Comparison of ENCODE assay signal across 9 mouse cellular contexts in the genomic region with DNA sequence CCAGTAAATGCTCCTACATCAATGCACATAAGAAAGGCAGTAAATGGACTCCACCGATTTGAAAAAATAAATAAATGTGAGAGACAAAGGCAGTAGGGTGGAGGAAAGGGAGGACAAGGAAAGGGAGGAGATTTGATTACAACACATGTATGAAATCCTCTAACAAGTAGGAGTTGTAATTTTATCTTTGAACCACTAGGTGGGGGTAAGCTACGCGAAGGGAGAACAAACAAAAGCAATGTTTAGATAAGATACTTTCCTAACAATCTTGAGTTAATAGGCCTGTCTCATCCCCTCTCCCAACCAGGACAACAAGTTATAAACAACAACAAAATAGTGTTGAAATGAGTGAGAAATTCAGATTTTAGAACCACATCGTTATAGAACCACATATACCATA. TPM values are rescaled to one million over a fixed set of nuclear protein-coding genes. Genes with fewer than 3 reads are reported as not detected.
DNase-seq lines count a peak whose midpoint lies in the region; ATAC-seq and TF ChIP-seq lines count a peak whose summit lies in the region.
"Had no signal": no experiment of that assay in that cellular context is flagged by ENCODE, and none has a peak within 500 bp of the region (broad histone marks: within the 10 kb centered on the region; RNA-seq: fewer than 3 reads in every experiment).

No protein-coding gene starts in this region.

- no peaks in the 10 kb centered on the region for H3K36me3 ChIP-seq in heart, postnatal 0 days (replicated peaks; ENCODE audit: control insufficient read depth, insufficient read depth, low read length)
- H3K36me3 ChIP-seq in forebrain, postnatal 0 days (ENCODE audit: insufficient read depth) = no peaks in the 10 kb centered on the region
- H3K36me3 ChIP-seq: heart, embryonic 13.5 days had no signal

- ATAC-seq in heart, postnatal 0 days (ENCODE audit: insufficient read depth, low read depth) = no peak
- no peak for ATAC-seq in Patski
- ATAC-seq in forebrain, postnatal 0 days = peak; percentile 55

- no peak overlapping the region for H3K27ac ChIP-seq in heart, postnatal 0 days (ENCODE audit: low read depth)
- H3K27ac ChIP-seq in forebrain, postnatal 0 days (ENCODE audit: low read depth, low read length) = no peak overlapping the region
- H3K27ac ChIP-seq: heart, embryonic 13.5 days had no signal

- no peak overlapping the region for H3K4me3 ChIP-seq in heart, postnatal 0 days (ENCODE audit: low read depth, low read length)
- H3K4me3 ChIP-seq in forebrain, postnatal 0 days (ENCODE audit: low read depth, low read length) = no peak overlapping the region
- H3K4me3 ChIP-seq: heart, embryonic 13.5 days had no signal

- H3K4me1 ChIP-seq in heart, postnatal 0 days (ENCODE audit: control insufficient read depth, insufficient read depth) = no peaks in the 10 kb centered on the region
- no peaks in the 10 kb centered on the region for H3K4me1 ChIP-seq in forebrain, postnatal 0 days (ENCODE audit: insufficient read depth)
- H3K4me1 ChIP-seq: heart, embryonic 13.5 days had no signal

- no peaks in the 10 kb centered on the region for H3K9me3 ChIP-seq in heart, postnatal 0 days (replicated peaks; ENCODE audit: control insufficient read depth, low read length)
- no peaks in the 10 kb centered on the region for H3K9me3 ChIP-seq in forebrain, postnatal 0 days (ENCODE audit: low read length)
- H3K9me3 ChIP-seq: heart, embryonic 13.5 days had no signal

- no peak overlapping the region for H3K9ac ChIP-seq in heart, postnatal 0 days (replicated peaks; ENCODE audit: low read depth, low read length)
- no peak overlapping the region for H3K9ac ChIP-seq in forebrain, postnatal 0 days
- H3K9ac ChIP-seq: heart, embryonic 13.5 days had no signal

- no peak overlapping the region for H3K4me2 ChIP-seq in heart, postnatal 0 days (ENCODE audit: low read depth, low read length)
- H3K4me2 ChIP-seq in forebrain, postnatal 0 days (ENCODE audit: low read depth) = no peak overlapping the region
- H3K4me2 ChIP-seq: heart, embryonic 13.5 days had no signal

- DNase-seq in heart, postnatal 0 days (ENCODE audit: low spot score) = peak; percentile 35
- DNase-seq in heart, adult 18-20 months = no peak
- DNase-seq in 416B (ENCODE audit: low read depth) (peak; percentile 72), Patski (ENCODE audit: low read depth, low spot score) (no peak)
- DNase-seq in forebrain, postnatal 0 days = peak; percentile 40
- no peak for DNase-seq in adrenal gland, adult 18-20 months (ENCODE audit: low spot score in 2 of 2)
- no peak for DNase-seq in adrenal gland, postnatal 4 days (ENCODE audit: low spot score in 2 of 2)
- DNase-seq in spleen, adult 12 weeks (ENCODE audit: low spot score) = no peak

- POLR2A ChIA-PET in Patski (lab: Charles Lee) = no interaction called here

- 13% methylated on average over 4 of the region's 4 CpGs for WGBS in heart, postnatal 0 days
- 16% methylated on average over 4 of the region's 4 CpGs for WGBS in forebrain, postnatal 0 days

- CTCF ChIA-PET in Patski (lab: Charles Lee) = no interaction called here

- no peaks in the 10 kb centered on the region for H3K27me3 ChIP-seq in heart, postnatal 0 days (ENCODE audit: control insufficient read depth, insufficient read depth, low read length)
- H3K27me3 ChIP-seq in Patski = peaks cover 7% of the 10 kb centered on the region
- H3K27me3 ChIP-seq in forebrain, postnatal 0 days (ENCODE audit: insufficient read depth, low read length) = no peaks in the 10 kb centered on the region
- H3K27me3 ChIP-seq: heart, embryonic 13.5 days had no signal

- peak; percentile 63 for TF ChIP-seq CTCF in heart, postnatal 0 days (IDR thresholded peaks at IDR 0.05; ENCODE audit: low read depth)
- TF ChIP-seq CTCF in Patski (IDR thresholded peaks at IDR 0.05) = peak; percentile 46
- peak; percentile 79 for TF ChIP-seq CTCF in forebrain, postnatal 0 days (IDR thresholded peaks at IDR 0.05; ENCODE audit: low read depth)

- no peak for TF ChIP-seq EP300 in heart, postnatal 0 days (IDR thresholded peaks at IDR 0.05; ENCODE audit: low read depth)

- in situ Hi-C loops in Patski (cut with MboI; ENCODE audit: low pct_unique_long_range_greater_than_20kb) = no loop called here

RNA-seq across cellular contexts. Expression of gene Soga3, which starts 36.7 kb away (rescaled TPM):
- total RNA-seq in heart, postnatal 0 days (2014; rRNA removed; ENCODE audit: low replicate concordance) = 2.9 TPM in 1 of 2 replicates, not detected in the other
- polyA plus RNA-seq in heart, postnatal 0 days (2015; fragmentation: Nextera tagmentation; extraction: Ambion mirVana) = 0.07 TPM in 2 replicates
- not detected for total RNA-seq in heart, adult 18-20 months (2021)
- polyA plus RNA-seq in Patski (2021) = 0.96 TPM
- total RNA-seq in forebrain, postnatal 0 days (2014; rRNA removed) = 176 and 180 TPM in 2 replicates
- polyA plus RNA-seq in forebrain, postnatal 0 days (2015; fragmentation: Nextera tagmentation; extraction: Ambion mirVana) = 73.3 and 129 TPM in 2 replicates
- 1 to 10 TPM; 9.5 to 9.7 TPM for total RNA-seq in adrenal gland, adult 18-20 months (2021)
- 10 to 100 TPM; 11.4 to 13.5 TPM for total RNA-seq in adrenal gland, postnatal 4 days (2021)

Comparison
In these comparisons a context has a peak if more than half of its experiments do, and no peak if none do; other contexts are left out.
1. DNase-seq: peak in heart, postnatal 0 days (single experiment), 416B (single experiment) and forebrain, postnatal 0 days (single experiment); none in heart, adult 18-20 months (0 of 2), Patski (single experiment), adrenal gland, adult 18-20 months (0 of 2), adrenal gland, postnatal 4 days (0 of 2) and spleen, adult 12 weeks (single experiment).
2. RNA of gene Soga3, which starts 36.7 kb away (total RNA-seq): 176 to 180 TPM in forebrain, postnatal 0 days; 11.4 to 13.5 TPM in adrenal gland, postnatal 4 days, 9.5 to 9.7 TPM in adrenal gland, adult 18-20 months, 2.9 TPM in heart, postnatal 0 days and not detected in heart, adult 18-20 months; every median in the first group is over 10 times any median in the second.
3. Peak in every context shown above with its lines, with median percentiles within 50 percentile points of each other: CTCF ChIP-seq.